Mouse (Mus musculus) T-helper 2 cell (primary cell): ENCODE results near the gene Rrm2.

Experiments
- in situ Hi-C: fragments of 300-600 bp; cut with MboI, MseI; formaldehyde crosslinking; loops from one replicate; pipeline ENCODE4 v1.15.1; 2025; ENCODE audit warnings: high pct_unique_total_duplicates

The Rrm2 gene

DNA sequence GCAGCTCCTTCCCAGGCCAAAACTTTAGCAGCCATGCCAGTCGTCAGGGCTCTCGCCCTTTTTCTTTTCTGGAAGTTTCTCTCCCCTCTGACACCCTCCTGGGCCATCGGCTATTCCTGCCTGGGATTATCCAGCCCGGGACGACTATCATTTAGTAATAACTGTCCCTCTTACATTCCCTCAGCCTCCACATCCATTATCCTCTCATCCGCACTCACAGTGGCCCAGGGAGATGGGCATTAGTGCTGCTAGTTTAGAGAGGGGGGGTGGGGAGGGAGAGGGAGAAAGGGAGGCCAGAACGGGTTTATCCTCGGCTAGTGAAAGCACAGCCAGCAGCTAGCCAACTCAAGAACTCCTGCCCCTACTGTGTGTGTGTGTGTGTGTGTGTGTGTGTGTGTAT, 39.3 kb downstream of the Rrm2 start:
- in situ Hi-C loops, result no loop called here

DNA sequence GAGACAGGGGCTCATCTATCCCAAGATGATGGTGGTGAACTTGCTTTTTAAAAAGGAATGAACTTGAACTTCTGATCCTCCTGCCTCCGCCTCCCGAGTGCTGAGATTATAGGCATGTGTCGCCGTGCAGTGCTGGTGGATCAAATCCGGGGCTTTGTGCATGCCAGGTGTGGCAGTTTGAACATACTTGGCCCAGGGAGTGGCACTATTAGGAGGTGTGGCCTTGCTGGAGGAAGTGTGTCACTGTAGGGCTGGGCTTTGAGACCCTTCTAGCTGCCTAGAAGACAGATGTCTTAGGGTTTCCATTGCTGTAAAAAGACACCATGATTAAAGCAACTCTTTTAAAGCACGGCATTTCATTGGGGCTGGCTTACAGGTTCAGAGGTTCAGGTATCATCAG, 42.5 kb downstream of the Rrm2 start:
- in situ Hi-C loops, result no loop called here

DNA sequence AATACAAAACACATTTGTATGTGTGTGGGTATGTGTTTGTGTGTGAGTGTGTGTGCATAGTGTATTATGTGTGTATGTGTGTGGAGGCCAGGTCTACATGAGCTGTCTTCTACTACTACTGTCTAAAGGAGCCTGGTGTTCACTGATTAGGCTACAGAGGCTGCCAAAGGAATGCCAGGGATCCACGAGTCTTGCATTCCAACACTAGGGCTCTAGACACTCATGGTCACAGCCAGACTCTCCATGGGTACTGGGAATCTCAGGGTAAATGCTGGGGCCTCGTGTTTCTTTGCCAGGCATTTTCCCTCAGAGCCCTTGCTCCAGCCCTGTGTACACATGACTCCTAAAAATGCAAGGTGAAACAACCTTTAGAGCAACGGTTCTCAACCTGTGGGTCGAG, 45.6 kb downstream of the Rrm2 start:
- in situ Hi-C loops, result no loop called here

DNA sequence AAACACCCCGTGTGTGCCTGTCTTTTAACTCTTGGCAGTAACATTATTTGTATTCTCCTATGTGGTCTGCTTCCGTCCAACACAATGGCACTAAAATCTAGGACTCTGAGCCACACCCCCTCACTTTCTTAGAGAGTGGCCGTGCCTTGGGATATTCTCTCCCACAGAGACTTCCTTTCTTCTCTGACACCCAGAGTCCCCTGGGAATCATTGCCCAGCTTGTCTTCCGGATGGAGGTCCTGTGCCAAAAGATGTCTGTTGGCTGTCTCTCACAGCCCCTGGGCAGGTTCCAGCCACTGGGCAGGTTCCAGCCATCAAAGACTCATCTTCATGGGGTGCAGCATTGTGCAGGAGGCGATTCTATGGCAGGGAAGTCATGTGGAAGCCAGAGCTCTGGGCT, 46.7 kb downstream of the Rrm2 start:
- in situ Hi-C loops, result no loop called here

DNA sequence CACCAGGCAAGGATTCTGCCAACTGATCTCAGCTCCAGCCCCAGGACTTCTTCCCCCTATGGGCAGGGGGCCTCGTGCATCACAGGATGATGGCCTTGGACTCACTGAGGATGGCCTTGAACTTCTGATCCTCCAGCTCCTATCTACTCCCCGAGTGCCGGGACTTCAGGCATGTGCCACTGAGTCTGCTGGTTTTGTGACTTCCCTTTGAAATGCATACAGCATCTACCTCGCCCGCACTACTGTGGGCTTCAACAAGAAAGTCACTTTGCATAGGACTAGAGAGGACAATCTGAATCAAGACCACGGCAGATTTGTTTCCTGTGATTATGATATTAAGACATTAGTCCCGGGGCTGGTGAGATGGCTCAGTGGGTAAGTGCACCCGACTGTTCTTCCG, 47.4 kb downstream of the Rrm2 start:
- in situ Hi-C loops, result no loop called here

DNA sequence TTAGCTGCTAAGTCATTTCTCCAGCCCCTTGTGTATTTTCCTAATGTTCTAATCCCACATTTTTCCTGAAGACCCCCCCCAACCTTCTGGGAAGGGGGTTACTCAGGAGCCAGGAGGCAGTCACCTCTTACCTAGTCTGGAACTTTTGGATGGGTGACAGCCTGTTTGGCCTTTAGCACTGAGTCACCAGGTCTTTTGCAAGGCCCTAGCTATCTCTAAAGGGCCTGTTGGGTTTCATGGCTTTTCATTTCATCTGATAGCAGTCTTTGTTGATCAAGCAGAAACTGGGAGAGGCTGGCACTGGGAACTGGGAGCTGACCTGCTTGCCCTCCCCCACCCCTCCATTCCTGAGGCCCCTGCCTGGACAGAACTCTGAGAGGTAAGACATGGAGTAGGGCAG, 49.3 kb downstream of the Rrm2 start:
- in situ Hi-C loops, result no loop called here

DNA sequence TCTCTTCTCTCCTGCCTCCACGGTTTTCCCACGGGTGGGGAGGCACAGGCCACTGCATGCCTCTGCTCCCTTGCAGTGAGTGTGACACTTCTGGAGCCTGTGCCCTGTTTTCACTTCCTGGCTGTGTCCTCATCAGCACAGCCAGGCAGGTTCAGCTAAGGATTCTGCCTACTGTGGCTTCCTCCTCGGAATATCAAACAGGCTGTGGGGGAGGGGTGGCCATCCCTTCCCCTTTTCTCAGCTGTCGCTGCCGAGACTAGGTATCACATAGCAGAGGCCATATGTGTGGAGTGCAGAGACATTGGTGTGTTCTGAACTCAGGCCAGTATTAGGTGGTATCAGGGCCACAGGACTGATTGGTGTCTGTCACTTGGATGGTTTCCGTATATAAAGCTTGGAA, 50.3 kb downstream of the Rrm2 start:
- in situ Hi-C loops, result no loop called here

DNA sequence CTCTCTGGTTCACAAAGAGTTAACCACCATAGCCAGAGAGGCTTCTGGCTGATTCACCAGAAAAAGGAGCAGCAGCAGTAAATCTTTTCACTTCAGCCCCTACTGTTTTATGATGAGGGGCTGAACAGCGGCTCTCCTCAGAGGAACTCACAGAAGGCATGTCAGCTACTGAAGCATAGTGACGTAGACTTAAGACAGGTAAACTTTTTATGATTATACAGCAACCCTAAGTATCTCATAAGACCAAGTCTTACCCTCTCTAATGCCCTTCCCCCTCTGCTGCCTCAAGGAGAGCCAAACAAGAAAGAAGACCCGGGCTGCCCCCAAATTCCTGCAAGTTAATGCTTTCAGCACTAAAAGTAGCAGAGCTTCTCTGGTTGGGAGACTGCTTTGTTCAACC, 54.2 kb downstream of the Rrm2 start:
- in situ Hi-C loops, result no loop called here
